Mouse (Mus musculus) T-helper 17 cell (primary cell): ENCODE results near the gene Ankk1.

Experiments
- in situ Hi-C, 2 experiments: fragments of 300-600 bp; cut with MboI, MseI; formaldehyde crosslinking; loops; 1 replicate in 1 of 2; 2 replicates in 1 of 2; pipeline ENCODE4 v1.15.1; 2025; ENCODE audit warnings: high pct_unique_total_duplicates in 2 of 2

The Ankk1 gene

DNA sequence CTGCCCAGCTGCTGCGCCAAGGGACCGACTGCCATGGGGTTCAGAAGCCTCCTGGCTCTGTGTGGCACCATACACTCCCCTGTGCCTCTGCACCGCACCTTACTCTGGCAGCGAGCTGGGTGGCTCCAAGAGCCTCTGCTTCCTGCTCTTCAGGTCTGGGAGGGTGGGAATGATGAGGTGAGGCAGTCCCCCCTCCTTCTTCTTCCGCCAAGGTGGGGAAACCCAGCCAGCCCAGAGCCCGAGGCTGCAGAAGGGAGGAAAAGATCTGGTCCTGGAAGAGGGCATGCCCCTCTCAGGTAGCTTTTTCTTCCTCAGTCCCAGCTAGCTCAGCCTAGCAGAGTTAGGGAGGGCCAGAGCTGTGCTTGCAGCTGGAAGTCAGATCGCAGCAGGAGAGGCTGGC is at the start of gene Ankk1:
Gene Ankk1 (minus strand): TSS at position 101 of the 400 bp plus-strand sequence.
- in situ Hi-C loops, result no loop called here

DNA sequence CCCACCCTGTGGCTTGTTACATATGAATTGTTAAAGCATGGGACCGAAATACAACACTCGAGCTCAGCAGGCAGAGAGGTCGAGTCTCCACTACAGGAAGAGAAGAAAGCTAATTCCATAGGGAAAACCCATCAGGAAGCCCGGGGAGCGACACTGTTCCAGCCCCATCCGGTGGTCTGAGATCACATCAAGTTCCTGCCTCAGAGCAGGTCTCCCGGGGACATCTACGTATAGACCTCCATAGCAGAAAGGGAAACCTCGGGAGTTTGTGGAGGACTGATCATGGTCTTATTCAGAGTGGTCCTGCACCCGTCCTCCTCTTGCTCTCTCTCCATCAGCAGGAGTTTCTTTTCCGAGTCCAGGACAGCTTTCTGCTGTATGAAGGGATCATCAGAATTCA is 45.3 kb upstream of the Ankk1 start:
- in situ Hi-C loops, result loop anchor here in 1 of 2 experiments (25.0 kb wide), 1 partner anchor 835 kb away; no protein-coding TSS in a partner anchor

DNA sequence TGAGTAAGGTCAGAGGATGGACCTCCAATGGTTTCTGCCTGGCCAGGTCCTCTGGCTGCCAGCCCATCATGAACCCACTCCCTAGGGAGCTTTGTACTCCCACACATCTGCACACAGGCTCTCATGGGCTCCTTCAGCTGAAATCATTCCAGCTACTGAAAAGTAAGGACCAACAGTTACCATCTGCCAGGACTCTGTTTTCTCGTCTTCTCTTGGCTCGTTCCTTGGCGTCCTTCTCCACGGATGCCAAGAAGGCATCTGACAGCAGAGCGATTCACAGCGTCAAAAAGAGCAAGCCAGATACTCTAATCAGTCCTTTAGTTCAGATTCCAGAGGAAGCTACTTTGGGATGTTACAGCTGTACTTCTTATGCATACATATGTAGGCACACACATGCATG is 44.1 kb upstream of the Ankk1 start:
- in situ Hi-C loops, result loop anchor here in 1 of 2 experiments (25.0 kb wide), 1 partner anchor 834 kb away; no protein-coding TSS in a partner anchor

DNA sequence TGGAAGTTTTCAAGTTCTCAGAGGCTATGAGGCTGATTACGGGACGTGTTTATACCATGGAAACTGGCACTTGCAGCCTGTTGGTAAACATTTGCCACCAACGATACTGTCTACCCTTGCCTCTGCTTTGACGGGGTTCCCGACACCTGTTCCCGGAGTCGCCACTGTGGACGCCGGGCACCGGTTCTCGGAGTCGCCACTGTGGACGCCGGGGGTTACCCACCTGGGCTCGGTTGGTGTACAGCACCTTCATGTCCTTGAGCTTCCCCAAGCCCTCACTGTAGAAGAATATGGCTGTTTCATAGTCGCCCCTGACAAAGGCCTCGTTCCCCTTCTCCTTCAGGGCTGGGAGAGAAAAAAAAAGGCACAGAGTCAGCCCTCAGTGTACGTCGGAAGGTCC is 43.2 kb upstream of the Ankk1 start:
- in situ Hi-C loops, result loop anchor here in 1 of 2 experiments (25.0 kb wide), 1 partner anchor 833 kb away; no protein-coding TSS in a partner anchor

DNA sequence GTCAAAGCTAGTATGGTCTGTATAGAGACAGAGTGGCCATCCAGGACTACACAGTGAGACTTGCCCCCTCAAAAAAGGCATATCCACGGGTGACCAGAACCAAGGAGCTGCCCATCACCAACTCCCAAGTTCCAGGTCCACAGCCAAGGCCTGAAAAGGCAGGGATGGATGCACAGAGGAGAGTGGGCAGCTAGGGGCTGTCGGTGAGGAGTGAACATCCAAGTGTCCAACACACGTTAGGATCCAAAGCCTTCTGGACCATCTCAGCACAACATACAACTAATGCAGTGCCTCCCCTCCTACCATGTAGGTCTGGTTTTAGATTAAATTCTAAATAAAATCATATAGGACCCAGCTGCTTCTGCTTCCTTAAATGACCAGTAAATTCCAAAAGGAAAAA is 29.3 kb upstream of the Ankk1 start:
- in situ Hi-C loops, result loop anchor here in 1 of 2 experiments (5.0 to 25.0 kb wide), 2 partner anchors 59 to 819 kb away; no protein-coding TSS in a partner anchor

DNA sequence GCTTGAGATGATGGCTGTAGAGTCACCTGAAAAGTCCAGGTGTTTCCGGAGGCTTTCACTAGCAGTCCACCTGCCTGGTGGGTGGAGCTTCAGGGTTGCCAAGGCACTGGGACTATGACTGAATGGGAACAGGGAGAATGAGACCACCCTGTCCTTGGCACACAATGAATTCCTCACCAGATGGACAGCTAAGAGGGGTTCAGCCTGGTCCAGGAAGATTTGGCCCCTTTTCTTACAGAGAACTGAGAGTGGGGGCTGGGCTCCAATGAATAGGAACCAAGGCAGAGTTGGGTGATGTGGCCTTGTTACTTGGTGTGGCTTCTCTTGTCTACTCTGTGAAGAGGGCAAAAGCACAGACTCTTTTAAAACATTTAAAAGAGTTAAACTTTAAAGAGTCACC is 25.6 kb upstream of the Ankk1 start:
- in situ Hi-C loops, result loop anchor here in 1 of 2 experiments (25.0 kb wide), 1 partner anchor 815 kb away; no protein-coding TSS in a partner anchor

DNA sequence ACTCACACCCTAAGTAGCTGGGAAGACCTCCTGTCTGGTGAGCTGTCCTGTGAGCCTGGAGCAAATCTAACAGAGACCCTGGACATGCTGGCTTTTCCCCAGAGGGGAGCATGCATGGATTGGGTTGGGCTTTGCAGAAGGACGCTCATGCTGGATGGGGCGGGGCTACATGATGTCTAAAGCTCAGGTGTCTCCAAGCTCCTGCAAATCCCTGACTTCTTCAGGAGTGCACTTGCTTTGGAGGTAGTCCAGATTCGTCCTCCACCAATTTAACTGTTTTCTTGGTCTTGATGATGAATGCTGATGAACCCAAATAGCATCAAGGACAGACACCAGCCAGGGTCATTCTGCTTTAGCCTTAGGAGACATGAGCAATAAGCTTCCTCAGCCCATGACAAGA is 23.7 kb upstream of the Ankk1 start:
- in situ Hi-C loops, result loop anchor here in 1 of 2 experiments (25.0 kb wide), 1 partner anchor 813 kb away; no protein-coding TSS in a partner anchor

DNA sequence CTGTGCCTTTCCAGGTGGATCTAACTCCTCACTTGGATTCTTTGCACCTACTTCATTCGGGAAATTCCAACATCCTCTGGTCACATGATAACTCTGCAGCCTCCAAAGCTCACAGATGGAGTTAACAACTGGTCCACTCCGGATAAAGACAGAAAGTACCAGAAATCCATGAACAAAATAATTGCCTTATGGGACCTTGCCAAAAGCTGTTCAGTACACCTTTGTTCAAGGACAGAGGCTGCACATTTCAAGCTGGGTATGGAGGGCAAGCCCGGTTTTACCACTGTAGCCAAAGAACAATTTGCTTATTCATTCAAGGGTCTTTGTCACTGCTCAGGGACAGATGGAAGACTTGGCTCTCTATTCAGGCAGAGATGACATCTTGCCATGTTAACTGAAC is 15.8 kb upstream of the Ankk1 start:
- in situ Hi-C loops, result no loop called here

DNA sequence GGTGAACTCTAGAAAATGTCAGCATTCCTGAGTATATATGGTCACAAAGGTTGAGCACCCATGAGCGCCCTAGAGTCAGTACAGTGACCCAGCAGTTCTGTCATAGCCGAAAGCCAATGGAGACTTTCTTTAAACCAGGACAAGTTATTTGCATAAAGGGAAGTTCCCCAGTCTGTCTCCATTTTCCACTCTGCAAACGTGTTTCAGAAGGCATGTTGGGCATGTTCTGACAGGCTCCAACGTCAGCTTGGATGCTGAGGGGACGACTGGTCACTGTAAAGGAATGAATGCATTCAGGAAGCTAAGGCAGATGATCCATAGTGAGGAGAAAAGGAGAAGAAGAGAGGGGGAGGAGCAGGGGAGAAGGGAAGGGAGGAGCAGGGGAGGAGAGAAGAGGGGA is 657 bp upstream of the Ankk1 start:
- in situ Hi-C loops, result no loop called here

DNA sequence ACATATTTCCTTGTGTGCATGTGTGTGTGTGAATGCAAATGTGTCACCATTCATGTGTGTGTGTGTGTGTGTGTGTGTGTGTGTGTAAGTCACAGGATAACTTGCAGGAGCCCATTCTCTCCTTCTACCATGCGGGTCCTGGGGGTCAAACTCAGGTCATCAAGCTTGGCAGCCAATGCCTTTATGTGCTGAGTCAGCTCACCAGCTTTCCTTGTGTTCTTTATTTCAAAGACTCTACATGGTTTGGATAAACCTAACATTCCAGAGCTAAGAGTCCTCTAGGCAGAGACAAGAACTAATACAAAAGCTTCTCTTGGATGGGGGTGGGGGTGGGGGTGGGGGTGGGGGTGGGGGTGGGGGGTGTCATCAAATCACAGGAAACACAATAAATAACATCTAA is 1.2 kb downstream of the Ankk1 start:
- in situ Hi-C loops, result no loop called here

DNA sequence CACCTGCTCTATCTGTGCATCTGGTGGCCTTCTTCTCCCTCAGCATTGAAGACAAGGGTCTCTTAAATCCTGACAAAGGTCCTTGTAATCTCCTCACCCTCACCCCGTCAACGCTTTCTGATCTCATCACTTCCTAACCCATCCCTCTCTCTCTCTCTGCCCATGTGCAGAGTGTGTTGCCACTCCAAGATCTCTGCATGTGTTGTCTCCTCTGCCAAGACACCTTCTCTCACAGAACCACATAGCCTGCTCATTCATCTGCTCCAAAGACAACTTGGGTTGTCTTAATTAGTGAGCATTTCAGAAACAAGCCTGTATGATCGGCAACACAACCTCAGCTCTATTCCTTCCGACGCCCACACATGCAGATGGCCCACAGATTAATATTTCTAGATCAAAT is 3.0 kb downstream of the Ankk1 start:
- in situ Hi-C loops, result no loop called here

DNA sequence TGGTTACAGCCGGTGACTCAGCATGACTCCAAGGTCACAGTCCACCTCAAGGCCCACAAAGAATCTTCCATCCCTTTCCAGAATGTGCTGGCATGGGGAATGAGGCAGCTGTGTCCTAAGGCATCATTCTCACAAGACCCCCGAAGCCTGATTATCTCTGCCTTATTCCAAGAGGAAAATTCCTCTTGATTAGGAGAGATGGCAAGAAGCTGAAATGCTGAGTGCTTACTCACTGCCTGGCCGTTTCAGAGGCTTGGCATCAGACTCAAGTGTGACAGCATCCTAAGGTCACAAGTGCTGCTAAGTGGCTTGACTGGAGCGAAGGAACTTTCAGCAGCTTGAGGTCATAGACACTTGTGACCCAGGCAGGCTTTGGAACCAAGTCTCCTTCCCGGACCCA is 16.2 kb downstream of the Ankk1 start:
- in situ Hi-C loops, result no loop called here

DNA sequence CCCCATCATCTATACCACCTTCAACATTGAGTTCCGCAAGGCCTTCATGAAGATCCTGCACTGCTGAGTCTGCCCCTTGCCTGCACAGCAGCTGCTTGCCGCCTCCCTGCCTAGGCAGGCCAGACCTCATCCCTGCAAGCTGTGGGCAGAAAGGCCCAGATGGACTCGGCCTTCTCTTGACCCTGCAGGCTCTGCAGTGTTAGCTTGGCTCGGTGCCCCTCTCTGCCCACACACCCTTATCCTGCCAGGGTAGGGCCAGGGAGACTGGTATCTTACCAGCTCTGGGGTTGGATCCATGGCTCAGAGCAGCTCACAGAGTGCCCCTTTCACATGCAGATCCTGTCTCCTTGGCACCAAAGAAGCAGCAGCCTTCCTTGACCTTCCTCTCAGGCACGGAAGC is 19.8 kb downstream of the Ankk1 start:
- in situ Hi-C loops, result loop anchor here in 1 of 2 experiments (5.0 kb wide), 1 partner anchor 50 kb away; no protein-coding TSS in a partner anchor

DNA sequence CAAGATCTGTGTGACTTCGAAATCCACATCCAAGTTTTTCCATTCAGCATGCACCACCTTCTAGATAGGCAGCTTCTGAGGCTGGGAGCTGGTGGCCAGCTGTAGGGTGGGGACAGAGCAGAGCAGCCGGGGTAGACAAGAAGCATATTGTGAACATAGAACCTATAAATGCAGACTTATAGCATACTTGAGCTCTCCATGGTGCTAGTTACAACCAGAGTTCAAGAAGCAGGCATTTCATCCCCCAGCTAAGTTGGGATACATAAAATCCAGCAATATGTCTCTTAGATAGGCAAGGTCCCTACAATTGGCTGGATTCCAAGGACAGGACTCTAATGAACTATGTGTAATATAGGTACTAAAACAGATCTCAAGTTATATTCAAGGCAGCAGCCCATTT is 23.1 kb downstream of the Ankk1 start:
- in situ Hi-C loops, result no loop called here

DNA sequence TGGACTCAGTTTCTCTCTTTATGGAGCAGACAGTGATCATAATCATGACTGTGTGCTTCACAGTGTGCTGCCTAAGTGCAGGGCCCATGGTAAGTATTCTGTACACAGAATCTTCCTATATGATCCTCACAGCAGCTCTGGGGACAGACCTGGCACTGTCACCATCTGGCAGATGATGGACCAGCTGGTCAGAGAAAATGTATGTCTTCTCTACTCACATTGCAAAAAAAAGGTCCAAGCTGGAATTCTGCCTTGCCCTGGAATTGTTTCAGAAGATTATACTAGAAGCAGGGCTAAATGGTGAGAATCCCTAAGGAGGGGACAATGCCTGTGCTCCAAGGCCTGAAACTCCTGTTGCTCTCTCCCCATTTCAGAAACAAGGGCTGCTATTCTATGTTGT is 30.8 kb downstream of the Ankk1 start:
- in situ Hi-C loops, result loop anchor here in 1 of 2 experiments (5.0 kb wide), 1 partner anchor 61 kb away; no protein-coding TSS in a partner anchor

DNA sequence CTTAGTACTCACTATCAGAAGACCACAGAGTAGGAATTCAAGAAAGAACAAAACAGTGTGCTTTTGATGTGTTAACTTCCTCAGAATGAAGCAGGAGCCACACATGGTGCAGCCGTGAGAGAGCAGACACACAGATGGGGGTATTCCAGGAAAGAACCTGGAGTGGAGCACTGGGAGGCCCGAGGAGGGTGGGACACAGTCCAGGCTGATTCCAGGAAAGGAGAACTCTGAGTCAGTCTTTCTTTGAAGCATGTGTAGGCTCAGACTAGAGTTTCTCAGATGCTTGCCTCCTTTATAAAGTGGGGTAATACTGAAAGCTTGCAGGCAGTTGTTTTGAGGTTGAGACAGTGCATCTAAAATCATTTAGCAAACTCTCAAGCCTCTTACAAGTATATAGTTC is 34.6 kb downstream of the Ankk1 start:
- in situ Hi-C loops, result no loop called here

DNA sequence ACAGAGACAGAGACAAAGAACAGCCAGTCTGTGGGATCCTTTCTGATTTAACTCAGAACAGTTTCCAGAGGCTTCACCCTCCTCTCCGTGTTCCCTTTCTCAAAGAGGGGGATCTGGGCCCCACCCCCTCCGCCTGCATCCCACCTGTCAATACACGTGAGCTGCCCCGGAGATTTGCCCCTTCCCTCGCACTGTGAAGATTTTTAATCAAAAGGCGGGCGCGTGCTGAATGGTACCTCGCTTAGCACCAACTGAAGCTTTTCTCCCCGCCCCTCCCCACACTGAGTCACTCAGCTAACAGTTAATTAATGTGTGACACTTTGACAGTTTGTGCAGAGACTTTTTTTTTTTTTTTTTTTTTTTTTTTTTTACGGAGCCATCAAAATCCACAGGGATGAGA is 40.7 kb downstream of the Ankk1 start:
- in situ Hi-C loops, result no loop called here

DNA sequence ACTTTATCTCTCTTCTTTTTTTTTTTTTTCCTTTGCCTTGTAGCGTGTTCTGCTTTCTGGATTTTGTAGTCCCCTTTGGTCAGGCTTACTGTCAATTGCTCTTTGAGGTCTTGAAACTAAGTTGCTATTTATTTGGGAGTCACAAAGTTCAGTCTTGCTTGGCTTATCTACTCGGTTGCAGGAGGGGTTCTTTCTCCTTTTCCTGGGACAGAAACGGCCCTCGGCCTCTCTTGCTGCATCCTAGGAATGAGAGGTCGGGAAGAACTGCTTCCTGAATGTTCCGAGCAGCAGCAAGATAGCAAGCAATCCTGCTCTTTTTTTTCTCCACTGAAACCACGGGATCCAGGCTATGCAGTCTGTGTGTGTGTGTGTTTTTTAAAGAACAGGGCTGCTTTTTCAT is 41.5 kb downstream of the Ankk1 start:
- in situ Hi-C loops, result no loop called here

DNA sequence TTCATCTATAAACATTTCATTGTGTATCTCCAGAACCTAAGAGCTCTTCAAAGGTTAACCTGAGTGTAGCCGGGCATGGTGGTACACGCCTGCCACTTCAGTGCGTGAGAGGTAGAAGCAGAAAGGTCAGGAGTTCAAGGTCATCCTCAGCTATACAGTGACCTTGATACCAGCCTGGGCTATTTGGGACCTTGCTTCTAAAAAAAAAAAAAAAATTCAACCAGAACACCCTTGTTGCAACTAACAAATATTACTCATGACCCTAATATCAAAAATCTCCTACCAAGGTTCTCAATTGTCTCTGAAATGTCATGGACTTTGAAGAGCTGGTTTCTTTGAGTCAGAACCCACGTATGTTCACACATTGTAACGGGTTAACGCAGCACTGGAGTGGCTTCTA is 42.0 kb downstream of the Ankk1 start:
- in situ Hi-C loops, result no loop called here

DNA sequence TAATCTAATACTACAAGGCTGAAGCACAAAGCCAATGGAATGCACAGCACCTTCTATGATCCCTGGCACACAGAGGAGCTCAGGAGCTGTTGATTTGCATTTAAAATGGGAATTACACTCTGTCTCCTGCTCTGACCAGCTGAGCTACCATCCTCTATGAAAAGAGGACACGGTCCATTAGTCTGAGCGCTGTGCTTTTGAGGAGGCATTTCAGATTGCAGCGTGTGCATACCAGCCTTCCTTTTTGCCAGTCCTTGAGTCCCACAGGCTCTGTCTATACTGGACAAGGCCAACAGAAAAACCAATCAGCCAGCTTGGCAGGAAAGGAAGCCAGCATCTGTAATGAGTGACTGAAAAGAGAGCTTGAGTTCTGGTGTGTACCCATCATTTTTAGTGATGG is 42.8 kb downstream of the Ankk1 start:
- in situ Hi-C loops, result no loop called here

DNA sequence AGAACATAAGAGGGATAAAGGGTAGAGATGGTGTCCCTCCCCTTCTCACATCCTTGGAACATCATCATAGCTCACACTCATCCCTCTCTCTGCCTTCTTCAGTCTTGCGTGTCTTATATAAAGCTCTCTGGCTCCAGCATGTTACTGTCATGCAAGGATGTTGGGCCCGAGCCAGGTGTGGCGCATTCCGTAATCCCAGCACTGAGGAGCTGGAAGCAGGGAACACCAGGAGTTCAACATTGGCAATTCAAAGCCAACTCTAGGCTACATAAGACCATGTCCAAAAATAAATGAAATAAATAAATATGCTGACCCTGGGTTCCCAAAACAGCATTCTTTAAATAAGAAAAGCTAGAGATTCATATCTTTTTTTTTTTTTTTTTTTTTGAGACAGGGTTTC is 46.9 kb downstream of the Ankk1 start:
- in situ Hi-C loops, result no loop called here

DNA sequence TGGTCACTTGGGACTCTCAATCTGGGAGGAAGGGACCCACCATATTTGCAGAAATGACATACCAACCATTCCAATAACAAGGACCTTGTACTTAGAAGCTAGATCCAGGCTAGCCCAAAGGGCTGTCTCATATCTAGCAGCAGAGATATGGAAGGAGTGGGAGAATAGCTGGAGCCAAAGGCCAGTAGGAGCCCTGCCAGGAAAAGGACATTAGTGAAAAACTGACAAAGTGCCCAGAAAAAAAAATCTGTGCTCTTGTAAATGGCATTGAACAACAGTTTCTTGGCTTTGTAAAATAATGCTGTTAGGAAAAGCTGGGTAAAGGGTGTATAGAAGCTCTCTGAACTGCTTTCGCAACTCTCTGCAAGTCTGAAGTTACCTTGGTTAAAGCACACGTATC is 52.9 kb downstream of the Ankk1 start:
- in situ Hi-C loops, result no loop called here

DNA sequence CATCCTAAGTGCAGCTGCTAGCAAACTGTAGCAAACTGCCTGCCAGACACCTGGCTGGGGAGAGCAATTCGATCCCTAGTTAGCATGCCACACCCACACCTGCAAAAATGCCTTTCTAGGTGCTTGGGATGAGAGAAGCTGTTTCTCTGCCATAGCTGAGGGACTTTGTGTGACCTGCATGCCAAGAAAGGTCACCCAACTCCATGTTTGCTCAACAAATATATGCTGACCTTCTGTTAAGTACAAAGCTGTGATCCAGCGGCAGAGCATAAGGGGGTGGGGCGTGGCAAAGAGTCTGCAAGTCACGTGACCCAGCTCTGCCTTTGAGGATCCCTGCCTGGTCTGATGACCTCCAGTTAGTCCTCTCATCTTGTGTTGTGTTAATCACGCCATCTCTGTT is 61.1 kb downstream of the Ankk1 start:
- in situ Hi-C loops, result no loop called here
